Mouse (Mus musculus) thymus, adult 2 months (tissue): ENCODE results near the gene Syn1. TPM values are rescaled to one million over a fixed set of nuclear protein-coding genes. Genes with fewer than 3 reads are reported as not detected.

ENCODE experiments used
- DNase-seq: peaks from one replicate; pipeline ENCODE4 v3.0.0; 2021
- H3K27ac ChIP-seq: fragments of 200-500 bp; 2 replicates; pipeline ENCODE4 v1.5.1; 2012; ENCODE audit warnings: low read length, control low read depth; ENCODE audit not compliant: control insufficient read depth, insufficient read depth
- H3K27me3 ChIP-seq: fragments of 200-500 bp; 2 replicates; pipeline ENCODE4 v1.6.1; 2012; ENCODE audit warnings: mild to moderate bottlenecking, low read length, moderate library complexity, mixed read lengths; ENCODE audit not compliant: control insufficient read depth, insufficient read depth
- H3K36me3 ChIP-seq: fragments of 200-500 bp; 2 replicates; pipeline ENCODE4 v1.6.1; 2012; ENCODE audit warnings: mild to moderate bottlenecking, low read length, moderate library complexity; ENCODE audit not compliant: control insufficient read depth, insufficient read depth
- H3K4me1 ChIP-seq: fragments of 200-500 bp; replicated peaks from 2 replicates; pipeline ENCODE4 v1.6.1; 2012; ENCODE audit warnings: low read length; ENCODE audit not compliant: control insufficient read depth, insufficient read depth
- H3K4me3 ChIP-seq: fragments of 200-500 bp; 2 replicates; pipeline ENCODE4 v1.5.1; 2012; ENCODE audit warnings: mild to moderate bottlenecking, low read length, control low read depth, moderate library complexity; ENCODE audit not compliant: control insufficient read depth, insufficient read depth
- CTCF ChIP-seq: fragments of 200-500 bp; IDR thresholded peaks from 2 replicates; pipeline ENCODE4 v1.5.1; 2012; ENCODE audit warnings: mild to moderate bottlenecking, control low read depth, low read length, moderate library complexity, borderline replicate concordance; ENCODE audit not compliant: control insufficient read depth, poor library complexity, insufficient read depth; ENCODE audit errors: extremely low read depth
- POLR2A ChIP-seq: fragments of 200-500 bp; IDR thresholded peaks from 2 replicates; pipeline ENCODE4 v1.6.1; 2012; ENCODE audit warnings: mild to moderate bottlenecking, low read length, control low read depth, moderate library complexity; ENCODE audit not compliant: control insufficient read depth, poor library complexity, insufficient read depth; ENCODE audit errors: extremely low read depth
- WGBS: fragments of 180-500 bp; shearing (Covaris S2); methylation state at CpG from one replicate; pipeline ENCODE4 v1.1.7; 2018; 5-methylcytosine and 5-hydroxymethylcytosine counted together
- polyA plus RNA-seq: library from polyadenylated mRNA; depleted of rRNA; stranded (reverse); fragments of >200 nt; gene quantifications from 2 replicates; pipeline ENCODE4 v1.2.3, GENCODE M21; 2012; rRNA removed

The Syn1 gene
- polyA plus RNA-seq, 1 experiment, result 0.67 TPM

- no peak for TF ChIP-seq CTCF
- no peak for TF ChIP-seq POLR2A
- Histone ChIP-seq H3K27me3 (no peaks in the 10 kb centered on the region), H3K27ac (no peak overlapping the region), H3K36me3 (0 out of 2 replicates have a peak, but pooled peaks cover 7% of the 10 kb centered on the region), H3K4me3 (no peak overlapping the region), H3K4me1 (0 out of 2 replicates have a peak, but pooled peaks cover 2% of the 10 kb centered on the region)
- DNase-seq, result no peak
- 24% methylated on average over 2 of the region's 2 CpGs for WGBS
Observed at GRCm38 (mm10) chrX:20847816-20848215, 73.0 kb downstream of the Syn1 start.

DNA sequence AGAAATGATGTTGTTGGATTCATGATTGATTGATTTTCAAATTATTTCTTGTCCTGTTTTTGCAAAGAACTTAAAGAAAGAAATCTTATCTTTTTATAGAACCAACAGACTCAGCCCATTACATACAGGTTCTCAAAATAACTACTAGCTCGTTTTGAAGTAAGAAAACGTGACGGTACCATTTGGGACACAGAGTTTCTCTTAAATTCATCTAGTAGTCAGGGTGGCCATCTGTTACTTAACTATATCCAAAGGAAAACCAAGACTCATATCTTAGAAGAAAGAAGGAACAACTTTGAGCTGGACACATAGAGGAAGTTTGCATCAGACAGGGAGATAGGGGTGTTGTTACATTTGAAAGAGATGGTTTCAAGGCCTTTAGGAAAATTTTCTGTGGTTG, 73.6 kb downstream of the Syn1 start:
- 0 out of 2 replicates have a peak, but pooled peaks cover 2% of the 10 kb centered on the region for H3K4me1 ChIP-seq
- no peak overlapping the region for H3K4me3 ChIP-seq
- DNase-seq, result no peak
- no peaks in the 10 kb centered on the region for H3K27me3 ChIP-seq
- 96% methylated on average over 3 of the region's 3 CpGs for WGBS
- 0 out of 2 replicates have a peak, but pooled peaks cover 7% of the 10 kb centered on the region for H3K36me3 ChIP-seq
- no peak for TF ChIP-seq POLR2A
- TF ChIP-seq CTCF, result no peak
- no peak overlapping the region for H3K27ac ChIP-seq

DNA sequence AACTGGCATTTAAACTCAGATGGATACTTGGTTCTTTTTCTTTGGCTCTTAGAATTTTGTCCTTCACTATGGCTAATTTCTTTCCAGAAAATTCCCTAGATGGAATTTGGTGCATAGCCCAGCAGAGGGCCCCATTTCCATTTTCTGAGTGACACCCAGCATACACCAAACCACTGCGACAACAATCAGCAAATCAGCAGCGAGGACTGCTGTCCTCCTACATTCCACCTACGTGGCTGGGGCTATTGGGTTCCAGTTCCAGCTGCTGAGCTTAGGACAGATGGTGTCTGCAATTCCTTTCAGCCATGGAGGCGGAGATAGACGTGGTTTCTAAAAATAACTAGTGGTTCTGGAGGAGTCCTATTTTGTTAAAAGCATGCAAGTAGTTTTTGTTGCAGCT, 91.9 kb downstream of the Syn1 start:
- no peak overlapping the region for H3K27ac ChIP-seq
- TF ChIP-seq CTCF (no peak), POLR2A (no peak)
- no peak for DNase-seq
- no peaks in the 10 kb centered on the region for H3K27me3 ChIP-seq
- H3K4me1 ChIP-seq, result no peaks in the 10 kb centered on the region
- H3K4me3 ChIP-seq, result no peak overlapping the region
- no peaks in the 10 kb centered on the region for H3K36me3 ChIP-seq
- WGBS, result 25% methylated on average over 5 of the region's 5 CpGs

DNA sequence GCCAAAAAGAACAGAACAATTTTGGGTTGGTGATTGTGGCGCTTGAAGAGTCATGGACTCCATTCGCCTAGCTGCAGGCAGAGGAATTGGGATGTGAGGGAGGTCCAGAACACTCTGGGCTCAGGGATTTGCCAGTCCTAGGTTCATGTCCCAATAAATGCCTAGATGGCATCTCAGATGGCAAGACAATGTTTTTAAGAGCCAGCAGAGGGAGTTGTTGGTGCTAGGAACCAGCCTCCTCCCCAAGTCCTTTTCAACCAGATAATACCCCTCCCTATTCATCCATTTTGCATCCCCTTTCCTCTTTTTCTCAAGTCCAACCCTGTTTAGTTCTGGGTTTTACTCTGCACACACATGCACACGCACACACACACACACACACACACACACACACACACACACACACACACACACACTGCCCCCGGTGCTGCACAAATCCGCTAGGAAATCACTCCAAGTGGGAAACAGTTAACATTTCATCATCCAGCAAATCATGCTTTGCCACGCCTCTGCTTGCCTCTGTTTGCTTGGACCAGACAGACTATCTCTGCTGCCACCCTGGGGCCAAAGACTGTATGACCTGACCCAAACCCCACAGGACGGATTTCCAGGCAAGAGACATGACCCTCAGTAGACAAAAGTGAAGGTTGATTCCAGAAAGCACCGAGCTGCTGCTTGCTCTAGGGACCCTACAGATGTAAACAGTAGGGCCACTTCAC, 100.9 kb downstream of the Syn1 start:
- H3K27me3 ChIP-seq, result no peaks in the 10 kb centered on the region
- WGBS, result 33% methylated on average over 8 of the region's 8 CpGs
- H3K27ac ChIP-seq, result no peak overlapping the region
- TF ChIP-seq POLR2A (no peak), CTCF (no peak)
- peaks cover 13% of the 10 kb centered on the region for H3K4me1 ChIP-seq
- peak overlapping the region; percentile 44; the same call in 1 of the 2 replicates for H3K4me3 ChIP-seq
- peak; percentile 35 for DNase-seq
- no peaks in the 10 kb centered on the region for H3K36me3 ChIP-seq

DNA sequence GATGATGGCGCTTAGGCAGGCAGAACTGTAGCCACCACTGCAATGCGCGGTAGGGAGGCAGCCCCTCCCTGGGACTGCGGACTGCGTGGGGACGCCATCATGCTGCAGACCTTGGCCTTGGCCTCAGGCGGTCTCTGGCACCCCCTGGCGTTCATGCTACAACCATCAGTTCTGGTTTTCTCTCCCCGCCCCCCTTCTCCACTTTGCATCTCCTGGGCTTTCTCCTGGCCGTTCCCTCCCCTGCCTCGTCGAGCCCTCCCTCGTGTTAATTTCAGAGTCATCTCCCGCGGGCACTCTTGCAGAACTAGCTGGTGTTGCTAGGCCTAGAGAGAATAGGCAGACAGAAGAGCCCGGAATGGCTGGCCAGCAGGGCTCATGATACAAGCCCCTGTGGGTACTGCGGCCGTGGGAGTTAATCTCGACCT, 101.6 kb downstream of the Syn1 start:
- peaks cover 13% of the 10 kb centered on the region for H3K4me1 ChIP-seq
- peak overlapping the region; percentile 44 for H3K4me3 ChIP-seq
- no peaks in the 10 kb centered on the region for H3K27me3 ChIP-seq
- no peak overlapping the region for H3K27ac ChIP-seq
- 2% methylated on average over 16 of the region's 19 CpGs for WGBS
- DNase-seq, result peak; percentile 78
- H3K36me3 ChIP-seq, result no peaks in the 10 kb centered on the region
- TF ChIP-seq POLR2A, result no peak
- peak; percentile 73; the same call in 1 of the 2 replicates for TF ChIP-seq CTCF

DNA sequence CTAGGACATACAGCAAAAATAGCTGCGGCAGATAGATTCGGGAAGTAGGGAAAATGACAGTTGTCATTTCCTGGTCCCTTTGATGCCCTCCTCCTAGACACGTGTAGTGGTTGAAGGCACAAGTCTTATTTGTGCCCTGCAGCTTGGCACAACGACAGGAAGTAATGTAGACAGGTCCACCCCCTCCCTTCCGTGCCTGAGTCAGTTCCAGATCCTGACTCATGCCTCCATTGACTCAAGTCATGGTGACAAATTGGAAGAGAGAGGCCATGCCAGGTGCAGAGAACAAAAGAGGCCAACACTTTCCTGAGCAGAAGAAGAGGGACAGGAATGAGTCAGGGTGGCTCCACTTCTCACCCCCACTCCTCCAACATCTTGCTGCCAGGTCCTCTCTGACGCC, 103.8 kb downstream of the Syn1 start:
- Histone ChIP-seq H3K27me3 (no peaks in the 10 kb centered on the region), H3K4me3 (no peak overlapping the region), H3K36me3 (no peaks in the 10 kb centered on the region), H3K4me1 (peaks cover 13% of the 10 kb centered on the region), H3K27ac (no peak overlapping the region)
- DNase-seq, result peak; percentile 23
- TF ChIP-seq POLR2A, result no peak
- TF ChIP-seq CTCF, result no peak
- 23% methylated on average over 6 of the region's 6 CpGs for WGBS

Other genes with a start within 250 kb of the Syn1 start
- gene Cdk16, start 233.1 kb downstream of the Syn1 start, polyA plus RNA-seq, result 200 and 211 TPM in 2 replicates
- 38.3 and 39.3 TPM in 2 replicates for gene Usp11, start 217.1 kb downstream of the Syn1 start, polyA plus RNA-seq
- 194 and 224 TPM in 2 replicates for gene Araf, start 123.2 kb downstream of the Syn1 start, polyA plus RNA-seq
- 8.3 and 12.0 TPM in 2 replicates for gene Timp1, start 50.8 kb downstream of the Syn1 start, polyA plus RNA-seq
- gene Cfp, start 10.6 kb upstream of the Syn1 start, polyA plus RNA-seq, result 80.6 and 81.6 TPM in 2 replicates
- 17.4 and 19.4 TPM in 2 replicates for gene Elk1, start 29.6 kb upstream of the Syn1 start, polyA plus RNA-seq
- gene Uxt, start 41.0 kb upstream of the Syn1 start, polyA plus RNA-seq, result 18.7 and 23.4 TPM in 2 replicates
- gene Zfp182, start 141.3 kb upstream of the Syn1 start, polyA plus RNA-seq, result 1.5 and 2.3 TPM in 2 replicates
- not detected in 2 replicates for gene Spaca5, start 147.4 kb upstream of the Syn1 start, polyA plus RNA-seq
- 0.05 TPM in 2 replicates for gene Zfp300, start 168.5 kb upstream of the Syn1 start, polyA plus RNA-seq
- gene Ssxa1, start 194.8 kb upstream of the Syn1 start, polyA plus RNA-seq, result not detected in 2 replicates